Mouse (Mus musculus) spleen, adult 2 months (tissue): ENCODE measurements around the gene Itga3. TPM values are rescaled to one million over a fixed set of nuclear protein-coding genes. Genes with fewer than 3 reads are reported as not detected.
A peak's percentile ranks its signal among the peaks of the same experiment; 100 is the strongest.
"Not testable (repeated sequence)": the region's sequence is repeated elsewhere in the genome, so short reads cannot be mapped to it uniquely, and the experiment has no call there.

Experiments used
- DNase-seq, 2 experiments: peaks; one replicate each; pipeline versions ENCODE4 v3.0.0 to v3.0.0-alpha.2; 2012 to 2021; ENCODE audit warnings: low spot score in 2 of 2, low read depth in 1 of 2
- H3K27ac ChIP-seq: fragments of 200-500 bp; 2 replicates; pipeline ENCODE4 v1.5.1; 2012; ENCODE audit warnings: low read length, inconsistent platforms; ENCODE audit not compliant: insufficient read depth
- H3K27me3 ChIP-seq: fragments of 200-500 bp; 2 replicates; pipeline ENCODE4 v1.6.1; 2012; ENCODE audit warnings: mild to moderate bottlenecking, moderate library complexity, low read length, inconsistent platforms; ENCODE audit not compliant: control insufficient read depth, insufficient read depth
- H3K36me3 ChIP-seq: fragments of 200-500 bp; 2 replicates; pipeline ENCODE4 v1.6.1; 2012; ENCODE audit warnings: mild to moderate bottlenecking, low read length, inconsistent platforms; ENCODE audit not compliant: control insufficient read depth, insufficient read depth
- H3K4me1 ChIP-seq: fragments of 200-500 bp; 2 replicates; pipeline ENCODE4 v1.6.1; 2011; ENCODE audit warnings: inconsistent platforms; ENCODE audit not compliant: control insufficient read depth, insufficient read depth, insufficient read length
- H3K4me3 ChIP-seq: fragments of 200-500 bp; 2 replicates; pipeline ENCODE4 v1.5.1; 2011; ENCODE audit warnings: mild to moderate bottlenecking, inconsistent platforms; ENCODE audit not compliant: insufficient read depth, insufficient read length; ENCODE audit errors: extremely low read depth
- CTCF ChIP-seq: fragments of 200-500 bp; IDR thresholded peaks from 2 replicates; pipeline ENCODE4 v1.5.1; 2011; ENCODE audit warnings: mild to moderate bottlenecking, inconsistent platforms; ENCODE audit not compliant: insufficient read depth, insufficient read length, insufficient replicate concordance; ENCODE audit errors: extremely low read depth
- POLR2A ChIP-seq: fragments of 200-500 bp; IDR thresholded peaks from 2 replicates; pipeline ENCODE4 v1.6.1; 2011; ENCODE audit warnings: low read depth, low read length, inconsistent platforms
- WGBS: fragments of 180-500 bp; shearing (Covaris S2); methylation state at CpG from one replicate; pipeline ENCODE4 v1.1.7; 2018; 5-methylcytosine and 5-hydroxymethylcytosine counted together
- polyA plus RNA-seq: library from polyadenylated mRNA; depleted of rRNA; stranded (reverse); fragments of >200 nt; gene quantifications from 2 replicates; pipeline ENCODE4 v1.2.3, GENCODE M21; 2012

Itga3 gene
- polyA plus RNA-seq, 1 experiment = 13.9 TPM

DNA sequence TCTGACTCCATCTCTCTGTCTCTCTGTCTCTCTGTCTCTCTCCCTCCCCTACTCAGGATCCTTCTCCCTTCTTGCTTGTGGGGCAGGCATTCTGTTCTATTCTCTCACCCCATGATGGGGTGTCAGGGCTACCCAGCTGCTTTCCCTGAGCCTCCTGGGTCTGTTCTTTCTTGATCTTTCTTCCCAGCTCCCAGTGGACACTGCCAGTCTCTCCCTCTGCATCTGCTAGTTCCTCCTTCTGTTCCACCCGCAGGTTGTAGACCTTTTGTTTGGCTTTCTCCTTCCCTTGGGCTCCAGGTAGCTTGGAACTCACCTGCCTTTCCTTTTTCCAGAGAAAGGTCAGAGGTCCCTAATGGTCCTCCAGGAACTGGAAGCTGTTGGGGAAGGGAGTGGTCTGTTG lies 65.2 kb downstream of the Itga3 start:
- Histone ChIP-seq H3K27me3 (peaks cover 10% of the 10 kb centered on the region), H3K36me3 (no peaks in the 10 kb centered on the region), H3K27ac (peak overlapping the region; percentile 52; the same call in 1 of the 2 replicates), H3K4me3 (0 out of 2 replicates have a peak overlapping the region, but pooled peaks have one; percentile 7), H3K4me1 (peaks cover 16% of the 10 kb centered on the region; the same call in 1 of the 2 replicates)
- WGBS = 36% methylated on average over 1 of the region's 1 CpGs
- TF ChIP-seq POLR2A (no peak), CTCF (no peak)
- DNase-seq = no peak

GRCm38 (mm10) chr11:95010841-95011403 lies 65.7 kb downstream of the Itga3 start:
- not testable (repeated sequence) for DNase-seq, H3K27me3 ChIP-seq, H3K36me3 ChIP-seq
- WGBS = 55% methylated on average over 4 of the region's 4 CpGs
- H3K27ac ChIP-seq = peak overlapping the region; percentile 52; the same call in 1 of the 2 replicates
- H3K4me1 ChIP-seq = peaks cover 16% of the 10 kb centered on the region; the same call in 1 of the 2 replicates
- peak overlapping the region; percentile 7; the same call in 1 of the 2 replicates for H3K4me3 ChIP-seq

DNA sequence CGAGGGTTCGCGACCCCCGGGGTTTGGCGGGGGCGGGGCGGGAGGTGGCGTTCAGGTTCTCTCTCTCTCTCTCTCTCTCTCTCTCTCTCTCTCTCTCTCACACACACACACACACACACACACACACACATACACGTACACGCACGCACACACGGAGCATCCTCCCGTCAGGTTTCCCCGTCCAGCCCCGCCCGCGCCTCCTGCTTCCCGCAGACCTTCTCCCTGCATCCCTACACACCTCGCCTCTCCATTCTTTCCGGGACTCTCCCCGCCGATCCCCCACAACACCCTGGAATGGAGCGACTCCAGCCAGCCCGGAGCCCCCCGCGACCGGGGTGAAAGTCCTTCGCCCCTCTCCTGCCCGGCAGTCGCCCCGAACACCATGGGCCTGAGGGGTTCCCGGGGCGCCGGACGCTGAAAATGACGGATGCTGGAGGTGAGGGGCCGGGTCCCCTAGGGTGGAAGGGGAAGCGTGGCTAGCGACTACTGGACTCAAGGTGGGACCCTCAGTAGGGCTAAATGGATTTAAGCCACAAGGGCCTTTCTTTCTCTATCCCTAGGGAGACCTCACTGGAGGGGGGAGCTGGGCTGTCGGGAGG lies 66.4 kb downstream of the Itga3 start:
- Histone ChIP-seq H3K36me3 (peaks cover 5% of the 10 kb centered on the region; the same call in 1 of the 2 replicates), H3K4me3 (peak overlapping the region; percentile 59), H3K27ac (peak overlapping the region; percentile 25; the same call in 1 of the 2 replicates), H3K27me3 (peaks cover 10% of the 10 kb centered on the region), H3K4me1 (peaks cover 16% of the 10 kb centered on the region; the same call in 1 of the 2 replicates)
- no peak for DNase-seq
- TF ChIP-seq POLR2A (no peak), CTCF (no peak)
- WGBS = 17% methylated on average over 37 of the region's 40 CpGs

GRCm38 (mm10) chr11:95009629-95010014 lies 67.0 kb downstream of the Itga3 start, which contains the start of gene Samd14:
Gene Samd14, plus strand, starts transcription at chr11:95009879.
- DNase-seq = no peak
- peaks cover 10% of the 10 kb centered on the region for H3K27me3 ChIP-seq
- under 1% methylated on average over 21 of the region's 32 CpGs for WGBS
- H3K4me3 ChIP-seq = peak within 1 kb of the TSS; percentile 59
- peak within 1 kb of the TSS; percentile 25; the same call in 1 of the 2 replicates for H3K27ac ChIP-seq
- H3K36me3 ChIP-seq = peaks cover 7% of the 10 kb centered on the region
- H3K4me1 ChIP-seq = peaks cover 16% of the 10 kb centered on the region; the same call in 1 of the 2 replicates
- TF ChIP-seq CTCF (no peak), POLR2A (no peak)

GRCm38 (mm10) chr11:95008661-95009628 lies 67.7 kb downstream of the Itga3 start:
- peak overlapping the region; percentile 59 for H3K4me3 ChIP-seq
- peaks cover 10% of the 10 kb centered on the region for H3K27me3 ChIP-seq
- WGBS = 27% methylated on average over 15 of the region's 15 CpGs
- peaks cover 8% of the 10 kb centered on the region for H3K36me3 ChIP-seq
- H3K4me1 ChIP-seq = peaks cover 16% of the 10 kb centered on the region; the same call in 1 of the 2 replicates
- TF ChIP-seq CTCF = no peak
- DNase-seq = no peak
- H3K27ac ChIP-seq = 0 out of 2 replicates have a peak overlapping the region, but pooled peaks have one; percentile 17

DNA sequence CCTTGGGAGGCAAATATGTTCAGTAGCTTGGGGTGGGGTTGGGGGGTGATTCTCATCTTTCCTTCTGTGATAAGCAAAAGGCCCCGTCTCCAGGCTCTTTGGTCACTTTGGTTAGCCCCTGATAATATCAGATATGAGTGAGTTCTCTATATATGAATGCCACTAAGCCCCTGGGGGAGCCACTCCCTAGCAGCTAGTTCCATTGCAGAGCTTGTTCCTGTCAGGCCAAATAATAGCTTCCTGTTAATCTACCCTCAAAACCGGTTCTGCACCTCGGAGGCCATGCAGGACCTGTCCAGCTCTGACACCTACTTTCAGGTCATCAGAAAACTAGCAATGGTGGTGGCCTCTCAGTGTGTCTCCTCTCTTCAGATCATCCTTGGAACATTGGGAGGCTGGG lies 69.2 kb downstream of the Itga3 start:
- no peak for DNase-seq
- H3K27ac ChIP-seq = no peak overlapping the region
- TF ChIP-seq CTCF (no peak), POLR2A (no peak)
- H3K27me3 ChIP-seq = peaks cover 10% of the 10 kb centered on the region
- peaks cover 16% of the 10 kb centered on the region; the same call in 1 of the 2 replicates for H3K4me1 ChIP-seq
- WGBS = 16% methylated on average over 3 of the region's 3 CpGs
- H3K4me3 ChIP-seq = no peak overlapping the region
- H3K36me3 ChIP-seq = peaks cover 11% of the 10 kb centered on the region
